Mouse (Mus musculus) left cerebral cortex, postnatal 10 days (tissue): Measurements from ENCODE around the gene Ywhag. TPM values are rescaled to one million over a fixed set of nuclear protein-coding genes. Genes with fewer than 3 reads are reported as not detected.

Source experiments
- DNase-seq, 2 experiments: peaks; one replicate each; pipeline ENCODE4 v3.0.0; 2021 to 2022; ENCODE audit warnings: low spot score in 2 of 2, mixed read lengths in 1 of 2; ENCODE audit errors: extremely low spot score in 1 of 2
- intact Hi-C: fragments of 180-260 bp; cut with DNase I; formaldehyde crosslinking; loops from one replicate; pipeline ENCODE4 v1.15.1; 2025
- total RNA-seq, 2 experiments: library from RNA; stranded (reverse); gene quantifications; 2 replicates each; pipeline ENCODE4 v1.2.3; 2021

Ywhag gene
- total RNA-seq, 2 experiments from 2014 or later: 1,621 to 1,667 TPM

GRCm38 (mm10) chr5:135917327-135918058 is 16.9 kb downstream of the Ywhag start:
- no peak for DNase-seq
- intact Hi-C loops: no loop called here

GRCm38 (mm10) chr5:135916601-135917000 is 17.8 kb downstream of the Ywhag start:
- intact Hi-C loops: no loop called here

GRCm38 (mm10) chr5:135916051-135916565 is 18.3 kb downstream of the Ywhag start:
- DNase-seq: no peak
- intact Hi-C loops: no loop called here

More at GRCm38 (mm10) chr5:135916601-135917000, 17.8 kb downstream of the Ywhag start:
- no peak for DNase-seq

DNA sequence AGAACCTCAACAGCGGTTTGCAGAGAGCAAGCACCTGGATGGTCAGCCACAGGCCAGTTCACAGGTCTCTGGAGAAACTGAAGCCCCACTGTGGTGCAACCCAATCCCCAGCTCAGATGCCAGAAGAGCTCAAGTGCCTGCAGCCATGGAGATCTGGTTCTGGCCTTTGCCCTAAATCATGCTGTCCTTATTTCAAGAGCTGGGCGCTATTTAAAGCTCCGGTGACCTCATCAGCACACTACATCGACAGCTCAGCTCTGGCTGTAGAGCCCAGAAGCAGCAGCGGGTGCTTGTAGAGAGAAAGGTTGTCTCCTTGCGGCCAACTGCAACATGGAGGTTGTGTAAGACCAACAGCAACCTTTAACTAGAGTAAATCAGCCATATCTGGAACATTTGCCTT is 20.3 kb downstream of the Ywhag start:
- DNase-seq: no peak
- intact Hi-C loops: no loop called here

- no peak for DNase-seq
- intact Hi-C loops: no loop called here
Measured at GRCm38 (mm10) chr5:135913201-135913600, 21.2 kb downstream of the Ywhag start.

DNA sequence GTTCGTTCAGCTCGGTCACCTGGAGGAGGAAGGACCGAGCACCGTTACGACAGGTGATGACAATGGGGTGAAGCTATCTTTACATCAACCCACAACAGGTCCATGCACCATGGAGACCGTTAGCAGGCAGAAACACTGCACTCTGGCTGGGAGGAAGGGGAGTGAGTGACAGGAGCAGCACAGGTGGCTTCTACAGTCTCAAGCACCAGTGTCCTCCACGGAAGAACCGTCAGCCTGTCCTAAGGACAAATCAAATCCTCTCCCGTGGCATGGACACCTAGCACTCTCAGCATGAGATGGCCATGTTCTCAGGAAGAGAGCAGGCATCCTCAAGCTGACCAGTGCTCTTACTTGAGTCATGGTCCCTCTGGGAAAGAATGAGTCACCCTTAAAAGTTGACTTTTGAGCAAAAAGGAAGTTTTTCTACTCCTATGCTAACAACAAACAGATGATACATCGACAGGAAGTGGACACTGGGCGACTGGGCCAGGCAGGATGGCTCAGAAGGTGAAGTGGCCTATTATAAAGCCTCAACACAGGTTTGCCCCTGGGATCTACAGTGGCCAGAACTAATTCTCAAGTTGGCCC is 22.7 kb downstream of the Ywhag start:
- intact Hi-C loops: no loop called here
- no peak for DNase-seq

DNA sequence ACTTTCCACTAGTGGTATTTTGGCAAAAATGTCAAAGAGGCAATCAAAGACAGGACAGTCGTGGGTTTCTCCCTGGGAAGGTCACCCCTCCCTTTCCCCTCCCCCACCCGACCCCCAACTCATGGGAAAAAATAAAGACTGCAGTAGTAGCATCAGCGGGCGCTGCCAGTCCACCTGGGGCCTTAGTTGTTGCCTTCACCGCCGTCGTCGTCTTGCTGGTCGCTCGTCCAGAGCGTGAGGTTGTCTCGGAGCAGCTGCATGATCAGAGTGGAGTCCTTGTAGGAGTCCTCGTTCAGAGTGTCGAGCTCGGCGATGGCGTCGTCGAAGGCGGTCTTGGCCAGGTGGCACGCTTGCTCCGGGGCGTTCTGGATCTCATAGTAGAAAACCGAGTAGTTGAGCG is 23.6 kb downstream of the Ywhag start:
- DNase-seq: no peak
- intact Hi-C loops: no loop called here

DNA sequence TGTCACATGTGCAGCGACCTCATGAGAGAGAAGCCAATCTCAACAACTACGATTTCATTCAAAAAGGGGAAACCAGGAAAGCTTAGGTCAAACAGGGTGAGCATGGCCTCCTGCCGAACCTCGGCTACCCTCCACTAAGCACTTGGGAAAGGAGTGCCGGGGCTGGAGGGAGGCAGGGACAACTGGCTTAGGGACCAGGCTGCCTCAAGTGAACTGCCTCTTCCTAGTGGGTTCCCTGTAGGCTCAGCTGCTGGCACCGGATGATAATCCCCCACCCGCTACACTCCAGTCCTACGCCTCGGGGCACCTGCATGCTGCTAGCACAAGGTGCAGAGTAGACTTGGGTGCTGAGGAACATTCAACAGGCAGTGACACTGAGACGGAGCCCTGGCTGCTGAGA is 24.8 kb downstream of the Ywhag start:
- DNase-seq: no peak
- intact Hi-C loops: no loop called here

- intact Hi-C loops: no loop called here
- DNase-seq: no peak
Measured at GRCm38 (mm10) chr5:135908989-135909388, 25.4 kb downstream of the Ywhag start.

DNA sequence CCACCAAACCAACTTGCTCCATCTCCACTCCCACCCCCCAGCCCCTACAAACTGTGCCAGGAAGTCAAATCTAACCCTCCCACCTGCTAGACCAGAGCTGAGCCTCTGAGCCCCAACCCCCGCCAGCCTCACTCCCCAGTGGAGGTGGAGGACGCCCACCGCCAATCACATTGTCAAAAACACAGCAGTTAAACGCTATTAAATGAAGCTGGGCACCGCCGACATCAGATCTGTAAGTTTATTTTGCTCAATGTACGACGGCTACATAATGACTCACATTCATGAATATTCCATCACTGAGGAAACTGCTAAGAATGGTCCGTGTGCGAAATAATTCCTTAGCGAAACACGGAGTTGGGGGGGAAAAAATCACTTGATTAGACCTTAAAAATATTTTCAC is 26.2 kb downstream of the Ywhag start:
- intact Hi-C loops: no loop called here
- DNase-seq: no peak

GRCm38 (mm10) chr5:135907256-135907655 is 27.2 kb downstream of the Ywhag start:
- DNase-seq: no peak
- intact Hi-C loops: no loop called here

DNA sequence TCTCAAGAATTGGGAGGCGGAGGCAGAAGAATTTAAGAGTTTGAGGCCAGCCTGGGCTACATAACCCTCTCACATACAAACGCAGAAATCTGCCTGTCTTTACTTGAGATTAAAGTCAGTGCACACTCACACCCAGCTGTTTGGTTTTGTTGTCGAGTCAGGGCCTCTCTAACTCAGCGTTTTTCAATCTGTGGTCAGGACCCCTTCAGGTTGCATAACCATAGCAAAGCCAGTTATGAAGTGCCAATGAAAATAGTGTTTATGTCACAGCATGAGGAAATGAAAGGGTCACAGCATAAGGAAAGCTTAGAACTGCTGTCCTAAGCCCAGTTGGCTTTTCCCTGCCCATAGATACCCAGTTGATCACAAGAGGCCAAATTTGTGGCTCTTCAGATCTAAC is 27.6 kb downstream of the Ywhag start:
- DNase-seq: no peak
- intact Hi-C loops: no loop called here

DNA sequence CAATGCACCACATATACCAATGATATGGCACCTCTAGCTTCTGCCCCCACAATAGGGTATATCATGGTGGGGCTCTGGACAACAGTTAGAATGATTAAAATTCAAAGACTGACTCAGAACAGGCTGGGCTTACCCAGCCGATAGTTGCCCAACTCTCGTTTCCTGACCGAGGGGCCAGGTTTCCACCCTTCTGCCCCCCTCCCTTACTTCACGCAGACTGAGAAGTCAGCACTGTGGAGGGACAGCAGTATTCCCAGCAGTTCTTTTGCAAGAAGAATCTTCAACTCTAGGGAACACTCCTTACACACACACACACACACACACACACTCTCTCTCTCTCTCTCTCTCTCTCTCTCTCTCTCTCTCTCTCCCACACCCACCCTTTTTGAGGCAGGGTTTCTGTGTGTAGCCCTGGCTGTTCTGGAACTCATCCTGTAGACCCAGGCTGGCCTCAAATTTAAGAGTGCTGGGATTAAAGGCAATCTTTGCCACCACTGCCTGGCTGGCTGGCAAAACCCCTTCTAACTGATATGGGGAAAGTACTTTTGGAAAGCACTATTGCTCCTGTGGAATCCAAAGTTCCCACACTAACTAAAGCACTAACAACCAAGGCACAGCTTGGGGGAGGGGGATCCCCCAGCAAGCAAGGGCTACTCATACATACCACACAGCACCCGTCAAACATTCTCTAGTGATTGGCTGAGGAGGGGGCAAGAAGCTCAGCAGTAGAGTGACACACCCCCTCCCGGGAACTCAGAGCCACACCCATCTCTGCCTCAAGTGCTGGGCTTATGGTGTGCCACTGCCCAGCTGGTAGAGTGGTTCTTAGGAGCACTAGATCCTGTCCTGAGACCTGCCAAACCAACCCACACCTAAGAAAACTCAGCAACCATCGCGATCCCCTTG is 28.8 kb downstream of the Ywhag start:
- intact Hi-C loops: no loop called here
- DNase-seq: no peak

- no peak for DNase-seq
- intact Hi-C loops: no loop called here
Measured at GRCm38 (mm10) chr5:135904259-135904658, 30.2 kb downstream of the Ywhag start.

DNA sequence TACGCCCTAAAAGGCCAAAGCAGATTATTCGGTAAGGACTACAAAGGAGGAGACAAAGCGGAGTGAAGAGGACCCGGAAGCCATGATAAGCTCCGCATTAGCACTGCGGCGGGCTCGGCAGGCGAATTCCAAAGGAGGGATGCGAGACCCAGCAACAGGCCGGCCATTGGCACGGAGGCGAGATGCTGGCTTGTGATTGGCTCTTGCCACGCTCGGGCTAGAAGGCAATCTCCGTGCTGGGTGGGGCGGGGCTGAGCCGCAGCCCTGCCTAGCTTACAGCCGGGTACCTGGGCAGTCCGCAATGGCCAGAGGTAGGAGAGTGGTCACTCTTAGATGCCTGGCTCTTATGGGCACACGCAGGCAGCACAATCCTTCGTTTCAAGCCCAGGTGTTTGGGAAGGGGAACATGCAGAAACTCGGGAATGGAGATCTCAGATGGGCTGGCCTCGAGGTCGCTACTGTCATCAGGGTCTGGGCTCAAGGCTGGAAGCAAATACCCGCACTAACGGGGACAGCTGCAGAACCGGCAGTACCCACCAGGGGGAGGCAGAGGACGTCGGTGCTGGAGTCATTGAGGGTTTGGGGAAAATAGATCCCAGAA is 30.8 kb downstream of the Ywhag start:
- DNase-seq: peak; percentile 90 to 94
- intact Hi-C loops: no loop called here

DNA sequence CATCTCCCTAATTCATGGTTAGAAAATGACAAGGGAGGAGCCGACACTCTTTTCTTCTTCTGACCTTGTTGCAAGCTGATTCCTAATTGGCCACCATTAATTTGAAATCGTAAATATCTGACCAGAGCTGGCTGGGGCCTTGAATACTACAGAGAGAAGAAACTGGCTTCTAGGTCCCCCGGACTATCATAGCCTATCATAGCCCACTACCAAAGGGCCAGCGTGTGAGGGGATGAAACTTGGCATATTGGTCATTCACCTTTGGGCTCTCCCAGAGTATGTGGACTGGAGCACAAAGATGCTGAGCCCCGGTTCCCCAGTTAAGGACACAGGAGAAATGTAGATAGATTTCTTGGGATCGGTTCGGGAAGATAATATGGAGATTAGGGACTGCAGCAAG is 31.4 kb downstream of the Ywhag start:
- DNase-seq: no peak
- intact Hi-C loops: no loop called here

- DNase-seq: no peak
- intact Hi-C loops: no loop called here
Measured at GRCm38 (mm10) chr5:135901354-135902095, 32.9 kb downstream of the Ywhag start.

DNA sequence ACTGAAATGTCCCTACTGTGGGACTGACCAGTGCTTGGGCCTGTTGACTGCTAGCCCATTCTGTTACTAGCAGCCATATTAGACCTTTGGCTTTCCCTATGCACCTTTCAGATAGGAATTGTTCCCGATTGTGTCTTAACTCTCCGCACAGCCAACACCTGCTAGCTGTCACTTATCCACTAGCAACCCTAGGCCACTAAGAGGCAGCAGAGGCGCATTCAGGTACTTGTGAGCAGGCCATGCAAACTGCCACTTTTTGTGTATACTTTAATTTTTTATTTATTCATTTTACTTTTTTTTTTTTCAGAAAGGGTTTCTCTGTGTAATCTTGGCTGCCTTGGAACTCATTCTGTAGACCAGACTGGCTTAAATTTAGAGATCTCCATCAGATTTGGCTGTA is 33.7 kb downstream of the Ywhag start:
- intact Hi-C loops: no loop called here
- no peak for DNase-seq
